Mouse (Mus musculus) heart, postnatal 0 days (tissue): ENCODE results near the gene Iars2.

Experiments used
- CTCF ChIP-seq: IDR thresholded peaks from 2 replicates; pipeline ENCODE4 v1.5.1; 2016; ENCODE audit warnings: antibody characterized with exemption, control low read depth, low read depth
- EP300 ChIP-seq: IDR thresholded peaks from 2 replicates; pipeline ENCODE4 v1.6.1; 2016; ENCODE audit warnings: antibody characterized with exemption, low read depth

GRCm38 (mm10) chr1:185277022-185277421, 52.2 kb downstream of the Iars2 start:
- TF ChIP-seq CTCF (no peak), EP300 (peak; percentile 74; the same call in 1 of the 2 replicates)
